Mouse (Mus musculus) limb, embryonic 12.5 days (tissue): ENCODE data around the gene Phc1. TPM values are rescaled to one million over a fixed set of nuclear protein-coding genes. Genes with fewer than 3 reads are reported as not detected.
A peak's percentile ranks its signal among the peaks of the same experiment; 100 is the strongest.
"Not testable (repeated sequence)": the region's sequence is repeated elsewhere in the genome, so short reads cannot be mapped to it uniquely, and the experiment has no call there.

Experiments used
- ATAC-seq: fragments of 200-750 bp; cut with Nextera tagmentation; 2 replicates; pipeline ENCODE4 v1.8.0; 2017; ENCODE audit warnings: low read depth, moderate TSS enrichment; ENCODE audit not compliant: insufficient number of reproducible peaks, insufficient read depth, low FRiP score, low TSS enrichment
- H3K27ac ChIP-seq: fragments of 300-500 bp; sonication (generic); 2 replicates; pipeline ENCODE4 v1.5.1; 2016; ENCODE audit warnings: mild to moderate bottlenecking, moderate library complexity
- H3K27me3 ChIP-seq: fragments of 300-500 bp; sonication (generic); 2 replicates; pipeline ENCODE4 v1.6.1; 2016; ENCODE audit warnings: mild to moderate bottlenecking, moderate library complexity
- H3K36me3 ChIP-seq: fragments of 300-500 bp; sonication (generic); 2 replicates; pipeline ENCODE4 v1.6.1; 2016; ENCODE audit warnings: mild to moderate bottlenecking, moderate library complexity
- H3K4me1 ChIP-seq: fragments of 300-500 bp; sonication (generic); replicated peaks from 2 replicates; pipeline ENCODE4 v1.6.1; 2016
- H3K4me2 ChIP-seq: fragments of 300-500 bp; sonication (generic); 2 replicates; pipeline ENCODE4 v1.6.1; 2016; ENCODE audit warnings: mild to moderate bottlenecking, moderate library complexity
- H3K4me3 ChIP-seq: fragments of 300-500 bp; sonication (generic); replicated peaks from 2 replicates; pipeline ENCODE4 v1.5.1; 2016; ENCODE audit warnings: mild to moderate bottlenecking
- H3K9ac ChIP-seq: fragments of 300-500 bp; sonication (generic); replicated peaks from 2 replicates; pipeline ENCODE4 v1.6.1; 2016; ENCODE audit warnings: mild to moderate bottlenecking, moderate library complexity
- H3K9me3 ChIP-seq: fragments of 300-500 bp; sonication (generic); 2 replicates; pipeline ENCODE4 v1.6.1; 2016; ENCODE audit warnings: mild to moderate bottlenecking, moderate library complexity
- WGBS: fragments of 180-500 bp; shearing (Covaris S2); methylation state at CpG from one replicate; pipeline ENCODE4 v1.1.7; 2016; 5-methylcytosine and 5-hydroxymethylcytosine counted together
- polyA plus RNA-seq: library from polyadenylated mRNA; unstranded; fragments of >200 nt; fragmentation: Nextera tagmentation; extraction: Ambion mirVana; gene quantifications from 2 replicates; pipeline ENCODE4 v1.2.1, GENCODE M21; 2016

Gene Phc1
- polyA plus RNA-seq, result 27.1 and 30.6 TPM in 2 replicates

DNA sequence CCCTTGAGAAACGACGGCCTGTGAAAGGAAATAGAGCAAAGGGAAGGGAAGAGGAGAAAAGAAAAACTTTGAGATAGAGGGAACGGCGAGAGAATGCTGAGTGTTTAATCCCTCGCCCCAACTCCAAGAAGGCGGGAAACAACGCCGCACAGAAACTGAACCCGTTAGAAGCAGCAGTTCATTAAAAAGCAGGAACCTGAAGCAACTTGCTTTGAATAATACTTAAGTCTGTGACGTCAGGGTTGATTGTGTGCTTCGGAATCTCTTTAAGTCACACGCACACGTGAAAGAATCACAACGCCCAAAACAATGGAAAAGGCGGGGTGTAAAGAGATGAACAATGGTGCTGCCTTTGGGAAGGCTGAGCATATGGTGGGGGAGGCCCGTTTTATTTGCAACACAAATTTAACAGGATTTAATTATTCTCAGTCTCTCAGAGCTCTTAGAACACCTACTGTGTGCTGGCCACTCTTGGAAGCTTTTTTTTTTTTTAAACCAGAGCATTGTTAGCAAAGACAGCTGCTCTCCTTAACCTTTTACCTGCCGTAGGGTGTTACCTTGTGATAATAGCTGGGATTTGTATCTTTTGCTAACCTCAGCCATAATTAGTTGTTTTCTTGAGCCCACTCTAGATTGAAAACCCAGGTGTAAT is at the start of gene Phc1:
TSS of gene Phc1 (minus strand) at position 213 of the 652 bp plus-strand sequence.
- H3K9me3 ChIP-seq, result no peaks in the 10 kb centered on the region
- peak within 1 kb of the TSS; percentile 70 for H3K4me2 ChIP-seq
- H3K27ac ChIP-seq, result peak within 1 kb of the TSS; percentile 99
- 1% methylated on average over 17 of the region's 17 CpGs for WGBS
- peak within 1 kb of the TSS; percentile 89 for H3K9ac ChIP-seq
- ATAC-seq, result peak; percentile 21; the same call in 1 of the 2 replicates
- H3K27me3 ChIP-seq, result no peaks in the 10 kb centered on the region
- H3K4me1 ChIP-seq, result peaks cover 20% of the 10 kb centered on the region
- H3K4me3 ChIP-seq, result peak within 1 kb of the TSS; percentile 80
- H3K36me3 ChIP-seq, result peaks cover 13% of the 10 kb centered on the region

DNA sequence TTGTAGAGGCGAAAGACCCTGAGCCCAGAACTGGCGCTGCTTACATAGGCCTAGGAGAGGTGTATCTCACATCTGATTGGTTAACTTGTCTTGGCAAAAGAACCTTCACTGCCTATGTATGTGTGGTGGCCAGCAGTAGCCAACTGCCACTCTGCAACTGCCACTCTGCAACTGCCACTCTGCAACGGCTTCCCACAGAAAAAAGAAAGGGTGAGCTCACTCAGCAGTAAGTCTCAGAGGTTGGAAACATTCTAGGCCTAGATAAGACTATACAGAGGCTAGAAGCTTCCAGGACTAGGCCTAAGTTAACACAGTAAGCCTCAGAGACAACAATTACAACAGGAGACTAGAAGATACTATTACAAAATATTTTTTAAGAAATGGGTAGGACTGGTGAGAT is 49.6 kb upstream of the Phc1 start:
- H3K9ac ChIP-seq, H3K4me2 ChIP-seq, H3K4me3 ChIP-seq, H3K4me1 ChIP-seq, H3K27ac ChIP-seq, H3K9me3 ChIP-seq, ATAC-seq, H3K36me3 ChIP-seq, H3K27me3 ChIP-seq: not testable (repeated sequence)
- 80% methylated on average over 3 of the region's 3 CpGs for WGBS

DNA sequence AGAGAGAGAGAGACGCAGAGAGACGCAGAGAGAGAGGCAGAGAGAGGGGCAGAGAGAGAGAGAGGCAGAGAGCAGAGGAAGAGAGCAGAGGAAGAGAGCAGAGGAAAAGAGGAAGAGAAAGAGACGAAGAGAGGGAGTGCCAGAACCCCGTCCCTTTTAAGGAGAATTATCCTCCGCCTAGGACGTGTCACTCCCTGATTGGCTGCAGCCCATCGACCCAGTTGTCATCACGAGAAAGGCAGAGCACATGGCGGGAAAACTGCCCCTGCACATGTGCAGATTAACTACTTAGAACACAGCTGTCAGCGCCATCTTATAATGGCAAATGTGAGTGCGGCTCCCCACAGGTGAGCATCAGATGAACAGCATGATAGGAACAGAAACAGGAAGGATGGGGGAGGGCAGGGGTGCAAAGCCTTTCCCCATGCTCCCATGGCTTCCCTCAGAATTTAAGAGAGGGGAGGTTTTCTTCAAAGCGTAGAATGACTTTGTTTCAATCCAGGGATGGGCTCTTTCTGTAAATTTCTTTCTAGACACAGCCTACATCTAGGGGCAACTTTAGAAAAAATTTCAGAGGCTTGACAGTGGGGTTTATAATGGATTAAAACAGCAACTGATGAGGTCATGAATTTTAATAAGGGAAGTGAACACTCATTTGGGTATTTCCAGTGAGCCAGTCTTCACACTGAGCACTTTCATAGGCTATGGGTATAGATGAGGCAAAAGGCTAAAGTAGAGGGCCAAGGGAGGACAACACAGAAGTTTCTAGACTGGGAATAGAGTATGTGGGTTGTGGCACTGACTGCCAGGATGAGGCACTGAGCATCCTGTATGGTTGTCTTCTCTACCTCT is 47.0 kb upstream of the Phc1 start:
- H3K27ac ChIP-seq, H3K36me3 ChIP-seq, H3K9me3 ChIP-seq, H3K9ac ChIP-seq, ATAC-seq, H3K4me2 ChIP-seq, H3K4me3 ChIP-seq, H3K4me1 ChIP-seq, H3K27me3 ChIP-seq: not testable (repeated sequence)
- WGBS, result 92% methylated on average over 12 of the region's 12 CpGs

DNA sequence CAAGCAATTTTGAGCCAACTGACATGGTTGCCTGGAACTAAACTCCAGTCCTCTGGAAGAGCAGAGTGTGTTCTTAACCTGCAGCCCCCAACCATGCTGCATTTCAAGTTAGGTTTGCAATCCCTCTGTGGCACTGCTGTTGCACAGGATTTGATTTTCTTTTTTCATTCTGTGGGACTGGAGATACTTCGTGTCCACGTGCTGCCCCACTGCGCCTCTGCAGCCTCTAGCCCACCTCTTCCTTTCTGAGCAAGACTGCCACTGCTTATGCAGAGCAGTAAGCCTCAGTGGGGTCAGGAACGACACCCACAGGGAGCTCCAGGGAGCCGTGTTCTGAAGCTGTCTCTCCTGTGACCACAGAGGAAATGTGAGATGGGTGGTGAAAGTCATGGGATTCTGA is 45.4 kb upstream of the Phc1 start:
- ATAC-seq, result no peak
- Histone ChIP-seq H3K9me3 (no peaks in the 10 kb centered on the region), H3K4me3 (no peak overlapping the region), H3K4me2 (no peak overlapping the region), H3K4me1 (no peaks in the 10 kb centered on the region), H3K27ac (no peak overlapping the region), H3K27me3 (no peaks in the 10 kb centered on the region), H3K36me3 (no peaks in the 10 kb centered on the region), H3K9ac (no peak overlapping the region)
- WGBS, result 66% methylated on average over 5 of the region's 5 CpGs

DNA sequence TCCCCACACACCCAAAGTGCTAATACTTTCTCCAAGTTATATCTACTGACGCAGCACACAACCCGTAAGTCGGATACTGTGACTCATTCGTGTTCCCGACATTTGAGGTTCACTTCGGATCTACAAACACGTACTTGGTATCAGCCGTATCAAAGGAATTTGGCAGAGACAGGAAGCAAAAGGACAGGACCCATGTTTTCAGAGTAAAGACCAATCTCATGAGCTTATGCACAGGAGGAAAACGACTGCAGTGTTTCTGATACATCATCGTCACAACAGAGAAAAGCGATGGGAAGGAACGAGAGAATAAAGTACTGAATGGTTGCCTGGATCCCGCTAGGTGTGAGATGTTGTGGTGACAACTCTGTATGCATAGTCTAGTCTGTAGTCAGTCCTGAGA is 44.5 kb upstream of the Phc1 start:
- 92% methylated on average over 13 of the region's 13 CpGs for WGBS
- Histone ChIP-seq H3K4me1 (no peaks in the 10 kb centered on the region), H3K27me3 (no peaks in the 10 kb centered on the region), H3K36me3 (no peaks in the 10 kb centered on the region), H3K9ac (no peak overlapping the region), H3K9me3 (no peaks in the 10 kb centered on the region), H3K4me3 (no peak overlapping the region), H3K27ac (no peak overlapping the region), H3K4me2 (no peak overlapping the region)
- no peak for ATAC-seq

DNA sequence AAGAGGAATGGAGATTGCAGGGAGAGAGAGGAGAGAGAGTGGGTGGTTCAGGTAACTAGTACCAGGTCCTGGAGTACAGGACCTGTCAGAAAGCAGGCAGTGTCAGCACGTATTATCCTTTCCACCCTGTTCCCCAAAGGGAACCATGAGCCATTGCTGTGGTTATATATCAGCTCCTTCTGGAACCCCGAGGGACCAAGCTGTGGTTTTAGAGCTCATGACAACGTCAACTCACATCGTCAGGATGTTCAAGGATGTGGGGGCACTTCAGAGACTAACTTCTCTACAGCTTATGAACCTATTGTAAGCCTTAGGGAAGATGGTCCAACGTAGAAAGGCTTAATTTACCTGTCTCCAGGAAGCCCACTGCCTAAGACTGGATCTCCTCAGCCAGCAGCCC is 42.9 kb upstream of the Phc1 start:
- 73% methylated on average over 5 of the region's 5 CpGs for WGBS
- ATAC-seq, result no peak
- no peaks in the 10 kb centered on the region for H3K27me3 ChIP-seq
- H3K4me2 ChIP-seq, result no peak overlapping the region
- no peak overlapping the region for H3K27ac ChIP-seq
- no peak overlapping the region for H3K4me3 ChIP-seq
- H3K9me3 ChIP-seq, result no peaks in the 10 kb centered on the region
- no peak overlapping the region for H3K9ac ChIP-seq
- no peaks in the 10 kb centered on the region for H3K4me1 ChIP-seq
- no peaks in the 10 kb centered on the region for H3K36me3 ChIP-seq

DNA sequence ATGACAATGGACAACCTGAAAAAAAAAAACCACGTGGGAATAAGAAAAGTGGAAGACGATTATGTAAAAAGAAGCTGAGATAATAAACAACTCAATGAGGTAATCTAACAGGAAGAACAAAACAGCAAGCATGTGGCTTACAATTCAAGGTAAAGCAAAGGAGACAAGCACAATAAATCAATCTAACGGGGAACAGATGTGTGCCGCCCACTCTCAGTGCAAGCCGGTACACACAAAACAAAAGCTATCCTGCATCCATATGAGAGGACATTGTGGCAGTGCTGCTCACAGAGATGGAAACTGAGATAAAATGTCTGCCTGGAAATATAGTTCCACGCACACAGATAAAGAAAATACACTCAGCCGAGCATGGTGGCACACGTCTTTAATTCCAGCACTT is 41.7 kb upstream of the Phc1 start:
- Histone ChIP-seq H3K4me2 (no peak overlapping the region), H3K4me3 (no peak overlapping the region), H3K36me3 (no peaks in the 10 kb centered on the region), H3K9me3 (no peaks in the 10 kb centered on the region), H3K9ac (no peak overlapping the region), H3K4me1 (no peaks in the 10 kb centered on the region), H3K27ac (no peak overlapping the region), H3K27me3 (no peaks in the 10 kb centered on the region)
- no peak for ATAC-seq
- WGBS, result 46% methylated on average over 8 of the region's 8 CpGs

DNA sequence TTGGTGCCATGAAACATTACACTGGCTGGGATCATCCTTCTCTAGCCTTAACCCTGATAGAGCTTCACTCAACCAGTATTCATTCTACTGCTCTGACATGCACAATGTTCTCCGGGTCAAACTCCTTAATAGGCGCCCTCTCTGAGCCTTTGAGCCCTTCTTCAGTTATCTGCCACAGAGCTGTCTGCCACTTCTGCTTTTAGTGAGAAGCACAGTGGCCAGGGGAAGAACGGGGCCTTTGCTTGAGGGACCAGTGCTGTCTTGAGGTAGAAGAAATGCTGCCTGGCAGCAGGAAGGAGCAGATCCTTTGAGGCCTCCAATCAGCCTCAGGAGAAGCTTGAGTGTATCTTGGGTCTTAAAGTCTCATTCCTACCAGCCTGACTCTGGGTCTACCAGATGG is 27.9 kb upstream of the Phc1 start:
- Histone ChIP-seq H3K4me1 (no peaks in the 10 kb centered on the region), H3K36me3 (no peaks in the 10 kb centered on the region), H3K4me2 (no peak overlapping the region), H3K9me3 (peaks cover 4% of the 10 kb centered on the region; the same call in 1 of the 2 replicates), H3K27ac (no peak overlapping the region), H3K4me3 (no peak overlapping the region), H3K27me3 (no peaks in the 10 kb centered on the region), H3K9ac (no peak overlapping the region)
- WGBS, result 86% methylated on average over 3 of the region's 3 CpGs
- ATAC-seq, result no peak

DNA sequence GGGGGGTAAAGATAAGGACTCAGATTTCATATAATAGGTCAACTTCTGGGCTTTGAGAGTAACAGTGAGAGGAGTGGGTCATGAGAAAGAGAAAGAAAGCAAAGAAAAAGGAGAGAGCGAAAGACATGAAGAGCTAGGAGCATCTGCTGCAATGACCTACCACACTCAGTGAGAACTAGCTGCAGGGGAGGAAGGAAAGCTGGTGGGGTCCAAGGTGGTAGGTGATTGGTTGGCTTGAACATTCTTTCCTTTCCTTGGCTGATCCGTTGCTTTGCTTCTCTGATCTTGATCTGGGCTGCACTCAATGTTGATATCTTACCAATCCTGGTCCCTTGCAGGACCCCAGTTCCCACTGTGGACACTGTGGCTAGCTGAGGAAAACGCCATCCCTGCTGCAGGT is 26.6 kb upstream of the Phc1 start:
- no peak overlapping the region for H3K9ac ChIP-seq
- no peaks in the 10 kb centered on the region for H3K4me1 ChIP-seq
- H3K9me3 ChIP-seq, result peaks cover 4% of the 10 kb centered on the region; the same call in 1 of the 2 replicates
- H3K27ac ChIP-seq, result no peak overlapping the region
- H3K36me3 ChIP-seq, result no peaks in the 10 kb centered on the region
- ATAC-seq, result no peak
- WGBS, result 51% methylated on average over 3 of the region's 3 CpGs
- no peak overlapping the region for H3K4me2 ChIP-seq
- H3K27me3 ChIP-seq, result no peaks in the 10 kb centered on the region
- H3K4me3 ChIP-seq, result no peak overlapping the region

DNA sequence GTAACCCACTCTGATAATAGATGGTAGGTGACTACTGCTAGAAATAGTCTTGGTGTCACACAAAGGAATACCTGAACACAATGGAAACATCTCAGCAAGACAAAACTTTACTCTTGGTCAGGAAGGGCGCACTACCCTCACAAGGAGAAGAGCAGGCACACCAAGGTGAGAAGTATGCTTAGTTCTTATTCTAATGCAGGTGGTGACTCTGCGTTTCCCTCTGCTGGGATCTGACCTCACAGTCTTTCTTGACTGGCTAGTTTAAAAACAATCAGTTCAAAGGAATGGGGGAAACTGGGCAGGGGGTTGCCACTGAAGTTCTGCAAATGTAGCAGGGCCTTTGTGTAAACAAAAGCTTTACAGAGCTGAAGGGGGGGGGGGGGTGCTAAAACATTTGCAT is 25.9 kb upstream of the Phc1 start:
- no peak for ATAC-seq
- Histone ChIP-seq H3K9ac (no peak overlapping the region), H3K4me1 (no peaks in the 10 kb centered on the region), H3K4me3 (no peak overlapping the region), H3K9me3 (peaks cover 4% of the 10 kb centered on the region; the same call in 1 of the 2 replicates), H3K27me3 (no peaks in the 10 kb centered on the region), H3K4me2 (no peak overlapping the region), H3K27ac (no peak overlapping the region), H3K36me3 (no peaks in the 10 kb centered on the region)
- WGBS, result 38% methylated on average over 2 of the region's 2 CpGs

DNA sequence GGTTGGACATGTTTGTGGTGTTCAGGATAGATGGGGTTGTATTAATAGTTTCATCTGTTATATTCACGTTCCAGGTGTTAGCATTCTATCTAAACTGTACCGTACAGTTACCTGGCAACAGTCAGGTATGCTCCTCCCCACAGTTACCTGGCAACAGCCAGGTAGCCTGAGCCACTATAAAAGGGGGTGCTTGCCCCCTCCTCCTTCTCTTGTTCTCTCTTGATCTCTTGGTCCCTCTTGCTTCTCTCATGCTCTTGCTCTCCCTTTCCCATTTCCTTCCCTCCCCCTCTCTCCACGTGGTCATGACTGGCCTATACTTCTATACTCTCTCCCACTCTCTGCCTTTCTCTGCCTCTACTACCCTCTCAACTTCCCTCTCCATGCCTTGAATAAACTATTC is 25.3 kb upstream of the Phc1 start:
- no peaks in the 10 kb centered on the region for H3K4me1 ChIP-seq
- H3K4me3 ChIP-seq, result no peak overlapping the region
- no peak overlapping the region for H3K4me2 ChIP-seq
- H3K36me3 ChIP-seq, result no peaks in the 10 kb centered on the region
- H3K9me3 ChIP-seq, result peaks cover 4% of the 10 kb centered on the region; the same call in 1 of the 2 replicates
- 60% methylated on average over 3 of the region's 3 CpGs for WGBS
- H3K27me3 ChIP-seq, result no peaks in the 10 kb centered on the region
- no peak overlapping the region for H3K9ac ChIP-seq
- no peak for ATAC-seq
- H3K27ac ChIP-seq, result no peak overlapping the region
